Mouse (Mus musculus): ENCODE measurements at regions not wholly inside any gene's neighbourhood (a gene's known extent, or its start where the extent isn't known, plus 50 kb on each side); places are given as distances from the start of the nearest gene placed in this dataset.

DNA sequence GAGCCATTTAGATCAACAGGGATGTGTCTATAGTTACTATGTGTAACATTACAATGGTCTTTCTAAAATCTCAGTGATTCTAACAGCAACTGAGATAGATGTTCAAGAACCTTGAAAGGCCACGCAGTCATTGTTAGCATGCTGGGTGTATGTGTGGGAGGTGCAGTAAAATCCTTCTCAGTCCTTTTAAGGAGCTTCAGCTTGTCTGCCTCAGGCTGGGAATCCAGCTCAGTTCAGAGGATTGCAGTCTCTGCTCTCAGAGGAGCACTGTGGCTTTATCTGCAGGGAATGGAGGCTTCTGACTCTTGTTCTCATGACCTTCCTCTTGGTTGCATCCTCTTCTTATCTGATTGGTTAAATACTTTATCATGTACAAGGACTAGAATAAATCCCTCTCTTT, 320.2 kb downstream of the Gm16223 start:
- TF ChIP-seq USF1 (IDR thresholded peaks at IDR 0.05; ENCODE audit: low read depth, low read length) = no peak
- TF ChIP-seq POLR2A (IDR thresholded peaks at IDR 0.05; ENCODE audit: low read depth, low read length) = no peak
- TF ChIP-seq USF2 (conservative IDR thresholded peaks at IDR 0.05; ENCODE audit: low read depth, low read length) = no peak
